Mouse (Mus musculus) stomach, postnatal 0 days (tissue): ENCODE measurements at regions not wholly inside any gene's neighbourhood (a gene's known extent, or its start where the extent isn't known, plus 50 kb on each side); places are given as distances from the start of the nearest gene placed in this dataset.

Experiments
- CTCF ChIP-seq: IDR thresholded peaks from 2 replicates; pipeline ENCODE4 v1.5.1; 2016; ENCODE audit warnings: antibody characterized with exemption, low read depth, mild to moderate bottlenecking, moderate library complexity
- EP300 ChIP-seq: optimal IDR thresholded peaks from 2 replicates; pipeline ENCODE3; 2016; ENCODE audit warnings: antibody characterized with exemption

DNA sequence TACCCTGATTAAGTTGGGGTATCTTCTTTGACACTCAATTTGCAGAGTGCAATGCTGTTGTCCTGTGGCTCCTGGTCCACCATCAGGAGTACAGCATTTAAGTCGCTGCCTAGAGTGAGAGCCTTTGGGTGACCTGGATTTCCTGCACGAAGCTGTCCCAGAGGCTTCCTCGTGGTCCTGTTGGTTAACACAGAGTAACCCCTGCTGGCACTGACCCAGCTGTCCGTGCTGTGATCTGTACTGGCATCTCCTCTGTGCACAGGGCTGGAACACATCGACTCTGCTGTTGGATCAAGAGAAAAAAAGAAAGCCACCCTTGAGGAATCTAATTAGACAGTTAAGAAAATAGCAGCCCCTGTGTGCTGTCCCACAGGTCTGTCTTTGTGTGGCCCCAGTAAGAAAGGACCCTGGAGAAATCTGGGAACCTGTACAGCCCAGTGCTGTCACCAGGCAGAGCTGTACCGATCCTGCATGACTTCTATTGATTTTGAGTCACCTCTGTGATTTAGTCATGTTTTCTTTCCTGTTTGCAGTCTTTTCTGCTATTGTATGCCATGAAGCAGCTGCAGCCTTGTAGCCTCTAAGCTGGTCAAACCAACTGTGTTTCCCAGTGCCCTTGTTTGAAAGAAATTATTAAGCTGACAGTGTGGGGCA, 63.3 kb upstream of the Shh start:
- TF ChIP-seq CTCF (no peak), EP300 (no peak)
